Mouse (Mus musculus): Measurements from ENCODE around the gene Negr1.
A peak's percentile ranks its signal among the peaks of the same experiment; 100 is the strongest.

GRCm38 (mm10) chr3:157232723-157233122 is 671.1 kb downstream of the Negr1 start:
- TF ChIP-seq CTCF (IDR thresholded peaks at IDR 0.05; ENCODE audit: low read depth, low read length): peak; percentile 19
- no peak for TF ChIP-seq POLR2A (IDR thresholded peaks at IDR 0.05; ENCODE audit: insufficient read depth, low read length)
- TF ChIP-seq EP300 (IDR thresholded peaks at IDR 0.05; ENCODE audit: insufficient read depth, low read depth, low read length): no peak

Data from ES-Bruce4 (cell line).